Mouse (Mus musculus) midbrain, embryonic 13.5 days (tissue): ENCODE data around the gene Inpp5a. TPM values are rescaled to one million over a fixed set of nuclear protein-coding genes. Genes with fewer than 3 reads are reported as not detected.

Experiments
- ATAC-seq: fragments of 200-750 bp; cut with Nextera tagmentation; 2 replicates; pipeline ENCODE4 v1.8.0; 2017; ENCODE audit warnings: mild to moderate bottlenecking, moderate TSS enrichment, moderate library complexity
- H3K27ac ChIP-seq: fragments of 300-500 bp; sonication (generic); 2 replicates; pipeline ENCODE4 v1.5.1; 2015; ENCODE audit warnings: inconsistent platforms, mild to moderate bottlenecking, moderate library complexity
- H3K27me3 ChIP-seq: fragments of 300-500 bp; sonication (generic); 2 replicates; pipeline ENCODE4 v1.6.1; 2015; ENCODE audit warnings: mild to moderate bottlenecking, inconsistent platforms
- H3K36me3 ChIP-seq: fragments of 300-500 bp; sonication (generic); 2 replicates; pipeline ENCODE4 v1.6.1; 2015; ENCODE audit warnings: mild to moderate bottlenecking, inconsistent platforms
- H3K4me1 ChIP-seq: fragments of 300-500 bp; sonication (generic); replicated peaks from 2 replicates; pipeline ENCODE4 v1.6.1; 2015; ENCODE audit warnings: inconsistent platforms
- H3K4me2 ChIP-seq: fragments of 300-500 bp; sonication (generic); replicated peaks from 2 replicates; pipeline ENCODE4 v1.6.1; 2015; ENCODE audit warnings: moderate library complexity, mild to moderate bottlenecking, inconsistent platforms
- H3K4me3 ChIP-seq: fragments of 300-500 bp; sonication (generic); replicated peaks from 2 replicates; pipeline ENCODE4 v1.5.1; 2015; ENCODE audit warnings: mild to moderate bottlenecking, inconsistent platforms
- H3K9ac ChIP-seq: fragments of 300-500 bp; sonication (generic); replicated peaks from 2 replicates; pipeline ENCODE4 v1.6.1; 2015; ENCODE audit warnings: mild to moderate bottlenecking, inconsistent platforms
- H3K9me3 ChIP-seq: fragments of 300-500 bp; sonication (generic); 2 replicates; pipeline ENCODE4 v1.6.1; 2016; ENCODE audit warnings: mild to moderate bottlenecking, inconsistent platforms
- WGBS: fragments of 180-500 bp; shearing (Covaris S2); methylation state at CpG from one replicate; pipeline ENCODE4 v1.1.7; 2015; 5-methylcytosine and 5-hydroxymethylcytosine counted together
- polyA plus RNA-seq: library from polyadenylated mRNA; unstranded; fragments of >200 nt; fragmentation: Nextera tagmentation; extraction: Ambion mirVana; gene quantifications from 2 replicates; pipeline ENCODE4 v1.2.1, GENCODE M21; 2015

Gene Inpp5a
- polyA plus RNA-seq, 1 experiment from 2014 or later = 14.3 TPM

- H3K9ac ChIP-seq = no peak overlapping the region
- peaks cover 95% of the 10 kb centered on the region for H3K27me3 ChIP-seq
- H3K36me3 ChIP-seq = no peaks in the 10 kb centered on the region
- H3K9me3 ChIP-seq = no peaks in the 10 kb centered on the region
- no peak overlapping the region for H3K4me3 ChIP-seq
- WGBS = 69% methylated on average over 9 of the region's 9 CpGs
- ATAC-seq = peak; percentile 55; the same call in 1 of the 2 replicates
- no peak overlapping the region for H3K4me2 ChIP-seq
- H3K27ac ChIP-seq = no peak overlapping the region; the same call in 1 of the 2 replicates
- H3K4me1 ChIP-seq = peaks cover 14% of the 10 kb centered on the region
Observed at GRCm38 (mm10) chr7:139506677-139507412, 117.9 kb downstream of the Inpp5a start.

DNA sequence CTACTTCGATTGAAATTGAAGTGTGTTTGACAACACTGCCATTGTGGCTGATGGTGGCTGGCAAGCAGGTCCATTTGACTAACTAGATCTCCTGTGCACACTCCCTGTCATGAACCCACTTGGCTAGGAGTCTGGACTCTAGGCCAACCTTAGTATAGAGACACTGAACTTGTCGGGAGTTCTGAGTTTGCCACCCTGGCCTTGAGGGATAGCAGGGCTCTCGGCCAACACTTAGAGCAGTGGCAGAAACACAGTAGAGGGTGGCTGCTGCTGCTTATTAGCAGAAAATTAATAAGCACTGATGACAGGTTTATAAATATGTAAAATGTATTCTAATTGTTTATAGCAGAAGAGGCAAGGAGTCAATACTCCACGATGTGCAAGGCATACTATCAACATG is 120.0 kb downstream of the Inpp5a start:
- H3K27me3 ChIP-seq = peaks cover 97% of the 10 kb centered on the region

GRCm38 (mm10) chr7:139515959-139516660 is 127.2 kb downstream of the Inpp5a start:
- no peaks in the 10 kb centered on the region for H3K4me1 ChIP-seq
- no peak overlapping the region for H3K4me2 ChIP-seq
- peaks cover 6% of the 10 kb centered on the region for H3K36me3 ChIP-seq
- H3K27ac ChIP-seq = no peak overlapping the region
- no peak for ATAC-seq
- 78% methylated on average over 13 of the region's 13 CpGs for WGBS
- H3K9me3 ChIP-seq = no peaks in the 10 kb centered on the region
- peaks cover 93% of the 10 kb centered on the region for H3K27me3 ChIP-seq
- H3K4me3 ChIP-seq = no peak overlapping the region
- no peak overlapping the region for H3K9ac ChIP-seq

More for the DNA sequence above, 120.0 kb downstream of the Inpp5a start:
- H3K36me3 ChIP-seq = no peaks in the 10 kb centered on the region
- no peak for ATAC-seq
- no peak overlapping the region for H3K27ac ChIP-seq
- no peak overlapping the region for H3K4me2 ChIP-seq
- no peak overlapping the region for H3K9ac ChIP-seq
- H3K4me1 ChIP-seq = peaks cover 14% of the 10 kb centered on the region
- H3K9me3 ChIP-seq = no peaks in the 10 kb centered on the region
- WGBS = 89% methylated on average over 4 of the region's 4 CpGs
- no peak overlapping the region for H3K4me3 ChIP-seq

- Histone ChIP-seq H3K27me3 (peaks cover 93% of the 10 kb centered on the region), H3K27ac (no peak overlapping the region), H3K4me2 (no peak overlapping the region), H3K36me3 (peaks cover 6% of the 10 kb centered on the region), H3K9ac (no peak overlapping the region), H3K4me3 (no peak overlapping the region), H3K4me1 (no peaks in the 10 kb centered on the region), H3K9me3 (no peaks in the 10 kb centered on the region)
- no peak for ATAC-seq
- 95% methylated on average over 5 of the region's 5 CpGs for WGBS
Observed at GRCm38 (mm10) chr7:139516661-139517016, 127.7 kb downstream of the Inpp5a start.

DNA sequence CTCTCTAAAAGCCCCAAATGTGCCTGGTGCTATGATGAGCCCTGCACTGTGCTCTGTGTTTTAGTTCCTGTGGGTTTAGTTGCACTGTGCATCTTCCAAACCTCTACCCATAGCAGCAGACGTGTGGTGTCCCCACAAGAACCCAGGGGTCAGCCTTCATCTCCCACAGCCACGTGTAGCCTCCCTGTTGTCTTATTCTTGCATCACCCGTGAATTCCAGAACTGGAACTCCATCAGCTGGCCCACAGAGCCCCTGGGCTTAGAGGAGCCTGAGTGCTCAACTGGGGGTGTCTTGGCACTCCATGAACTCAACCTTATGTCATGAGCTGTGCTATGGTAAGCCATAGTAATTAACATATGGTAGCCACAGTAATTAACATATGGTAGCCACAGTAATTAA is 129.4 kb downstream of the Inpp5a start:
- Histone ChIP-seq H3K9me3 (no peaks in the 10 kb centered on the region), H3K9ac (no peak overlapping the region), H3K27ac (no peak overlapping the region), H3K4me2 (no peak overlapping the region), H3K27me3 (peaks cover 93% of the 10 kb centered on the region), H3K36me3 (peaks cover 6% of the 10 kb centered on the region), H3K4me3 (no peak overlapping the region), H3K4me1 (no peaks in the 10 kb centered on the region)
- WGBS = 66% methylated on average over 3 of the region's 3 CpGs
- no peak for ATAC-seq

- Histone ChIP-seq H3K36me3 (peaks cover 14% of the 10 kb centered on the region), H3K27ac (0 out of 2 replicates have a peak overlapping the region, but pooled peaks have one; percentile 11), H3K27me3 (peaks cover 91% of the 10 kb centered on the region), H3K4me3 (no peak overlapping the region), H3K4me1 (peaks cover 32% of the 10 kb centered on the region), H3K9ac (no peak overlapping the region), H3K9me3 (no peaks in the 10 kb centered on the region), H3K4me2 (peak overlapping the region; percentile 22; the same call in 1 of the 2 replicates)
- 8% methylated on average over 15 of the region's 15 CpGs for WGBS
- ATAC-seq = peak; percentile 92
Observed at GRCm38 (mm10) chr7:139528309-139529076, 139.6 kb downstream of the Inpp5a start.

- H3K27ac ChIP-seq = 0 out of 2 replicates have a peak overlapping the region, but pooled peaks have one; percentile 11
- peaks cover 32% of the 10 kb centered on the region for H3K4me1 ChIP-seq
- H3K4me2 ChIP-seq = no peak overlapping the region
Observed at GRCm38 (mm10) chr7:139529208-139529607, 140.3 kb downstream of the Inpp5a start.

DNA sequence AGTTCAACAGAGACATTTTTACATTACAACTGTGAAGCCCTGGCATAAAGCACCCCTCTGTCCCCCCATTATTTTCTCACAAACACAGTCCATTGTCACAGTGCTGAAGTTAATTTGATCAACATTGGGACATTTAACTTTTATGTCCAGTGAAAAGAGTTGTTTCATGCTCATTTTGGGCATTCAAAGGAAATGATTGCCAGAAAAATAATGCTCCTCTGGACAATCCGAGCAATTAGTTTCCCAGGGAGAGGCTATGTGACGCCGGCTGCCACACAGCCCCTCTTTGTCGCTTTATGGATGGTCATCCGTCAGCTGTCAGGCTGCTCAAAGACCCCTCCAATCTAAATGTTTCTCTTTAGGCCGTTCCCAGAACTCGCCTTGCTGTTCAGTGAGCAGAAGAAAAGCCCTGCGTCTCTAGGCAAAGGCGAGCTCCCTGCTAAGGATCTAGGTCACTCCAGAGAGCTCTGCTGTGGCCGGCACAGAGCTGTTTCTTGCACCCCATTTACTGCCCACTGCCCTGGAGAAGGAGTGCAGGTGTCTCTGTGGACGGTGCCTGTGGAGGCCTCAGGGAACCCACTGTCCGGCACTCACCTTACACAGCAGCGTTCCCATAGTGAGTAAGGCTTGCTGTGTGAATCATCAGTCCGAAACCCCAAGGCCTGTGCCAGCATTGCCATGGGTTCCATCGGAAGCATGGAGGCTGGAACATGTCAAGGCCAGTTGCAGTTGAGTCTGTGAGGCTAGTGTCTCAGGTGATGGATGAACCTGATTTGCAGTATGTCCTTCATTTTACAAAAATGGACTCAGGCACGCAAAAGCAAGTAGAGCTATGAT is 141.9 kb downstream of the Inpp5a start:
- H3K27me3 ChIP-seq = peaks cover 94% of the 10 kb centered on the region
- H3K4me2 ChIP-seq = no peak overlapping the region
- H3K4me3 ChIP-seq = no peak overlapping the region
- no peak overlapping the region; the same call in none of the 2 replicates for H3K9ac ChIP-seq
- H3K9me3 ChIP-seq = no peaks in the 10 kb centered on the region
- no peak overlapping the region for H3K27ac ChIP-seq
- peaks cover 32% of the 10 kb centered on the region for H3K4me1 ChIP-seq
- H3K36me3 ChIP-seq = peaks cover 10% of the 10 kb centered on the region
- ATAC-seq = peak; percentile 56; the same call in 1 of the 2 replicates
- WGBS = 29% methylated on average over 16 of the region's 16 CpGs

More at GRCm38 (mm10) chr7:139529208-139529607, 140.3 kb downstream of the Inpp5a start:
- peaks cover 91% of the 10 kb centered on the region for H3K27me3 ChIP-seq
- ATAC-seq = no peak
- no peaks in the 10 kb centered on the region for H3K9me3 ChIP-seq
- no peak overlapping the region for H3K4me3 ChIP-seq
- no peak overlapping the region for H3K9ac ChIP-seq
- H3K36me3 ChIP-seq = peaks cover 14% of the 10 kb centered on the region

- no peak overlapping the region for H3K4me3 ChIP-seq
- no peaks in the 10 kb centered on the region for H3K9me3 ChIP-seq
- H3K4me1 ChIP-seq = peaks cover 32% of the 10 kb centered on the region
- H3K27me3 ChIP-seq = peaks cover 94% of the 10 kb centered on the region
- no peak overlapping the region for H3K4me2 ChIP-seq
- no peak overlapping the region for H3K9ac ChIP-seq
- H3K36me3 ChIP-seq = peaks cover 4% of the 10 kb centered on the region
- ATAC-seq = no peak
- WGBS = 65% methylated on average over 4 of the region's 4 CpGs
- no peak overlapping the region for H3K27ac ChIP-seq
Observed at GRCm38 (mm10) chr7:139531428-139531801, 142.5 kb downstream of the Inpp5a start.

DNA sequence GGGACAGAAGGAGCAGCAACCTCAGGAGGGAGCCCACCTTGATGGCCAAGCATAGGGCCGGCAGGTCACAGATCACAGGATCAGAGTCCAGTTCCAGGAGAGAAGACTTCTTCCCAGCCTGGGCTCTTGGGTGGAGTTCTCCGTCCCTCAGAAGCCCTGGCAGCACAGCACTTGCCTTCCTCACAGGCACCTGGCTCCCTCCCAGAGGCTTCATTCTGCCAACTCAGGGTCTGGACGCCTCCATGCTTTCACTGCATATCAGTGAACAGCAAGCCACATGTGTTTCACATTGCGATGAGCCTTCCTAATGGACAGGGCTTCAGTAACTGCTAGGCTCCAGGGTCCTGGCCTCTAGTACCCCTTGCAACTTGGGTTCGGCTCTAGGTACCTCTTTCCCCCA is 147.4 kb downstream of the Inpp5a start:
- Histone ChIP-seq H3K4me2 (no peak overlapping the region), H3K27ac (no peak overlapping the region), H3K4me3 (no peak overlapping the region), H3K4me1 (peaks cover 2% of the 10 kb centered on the region; the same call in 1 of the 2 replicates), H3K27me3 (peaks cover 99% of the 10 kb centered on the region), H3K9me3 (no peaks in the 10 kb centered on the region), H3K9ac (no peak overlapping the region), H3K36me3 (no peaks in the 10 kb centered on the region)
- ATAC-seq = no peak
- WGBS = 88% methylated on average over 5 of the region's 5 CpGs

DNA sequence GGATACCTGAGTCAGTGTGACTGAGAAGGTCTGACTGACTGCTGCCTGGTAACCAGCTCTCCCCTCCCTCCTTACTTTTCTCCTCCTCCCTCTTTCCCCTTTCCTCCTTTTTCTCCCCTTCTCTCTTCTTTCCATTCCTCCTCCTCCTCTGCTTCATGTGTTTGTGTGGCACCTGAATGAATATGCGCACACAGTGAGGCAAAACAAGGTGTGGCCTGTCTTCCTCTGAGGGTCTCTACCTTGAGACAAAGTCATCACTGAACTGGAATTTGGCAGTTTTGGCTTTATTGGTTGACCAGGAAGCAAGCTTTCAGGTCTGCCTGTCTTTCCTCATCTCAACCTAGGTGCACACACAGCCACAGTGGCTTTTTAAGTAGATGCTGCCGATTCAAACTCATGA is 147.9 kb downstream of the Inpp5a start:
- H3K27me3 ChIP-seq = peaks cover 99% of the 10 kb centered on the region
- no peak overlapping the region for H3K9ac ChIP-seq
- H3K4me1 ChIP-seq = no peaks in the 10 kb centered on the region
- no peak overlapping the region for H3K4me2 ChIP-seq
- no peaks in the 10 kb centered on the region for H3K9me3 ChIP-seq
- H3K36me3 ChIP-seq = no peaks in the 10 kb centered on the region
- 97% methylated on average over 2 of the region's 2 CpGs for WGBS
- ATAC-seq = no peak
- H3K27ac ChIP-seq = no peak overlapping the region
- H3K4me3 ChIP-seq = no peak overlapping the region
